ENCODE assay signal across 10 mouse cellular contexts in genomic region chr7:110702414-110702783, GRCm38 (mm10).
DNase-seq lines count a peak whose midpoint lies in the region; ATAC-seq and TF ChIP-seq lines count a peak whose summit lies in the region.
"Had no signal": no experiment of that assay in that cellular context is flagged by ENCODE, and none has a peak within 500 bp of the region (broad histone marks: within the 10 kb centered on the region; RNA-seq: fewer than 3 reads in every experiment).

No protein-coding gene starts in this region.

- no peaks in the 10 kb centered on the region for H3K27me3 ChIP-seq in Patski
- H3K27me3 ChIP-seq: limb, embryonic 13.5 days had no signal

- DNase-seq in heart, adult 18-20 months, result peak; percentile 52 to 57
- no peak for DNase-seq in heart, adult 8-10 months (ENCODE audit: low spot score)
- DNase-seq in Patski (ENCODE audit: low read depth, low spot score), result no peak
- peak; percentile 58 for DNase-seq in gastrocnemius, postnatal 10 days
- DNase-seq in lung, postnatal 14 days, result peak; percentile 44
- DNase-seq in cerebellum, adult 9-10 months, result no peak
- DNase-seq in layer of hippocampus, adult 11-12 months (ENCODE audit: low spot score), result no peak

- peak; percentile 20 for ATAC-seq in Patski
- ATAC-seq in granulocyte monocyte progenitor cell, adult 5-6 weeks (replicated peaks; ENCODE audit: poor library complexity, severe bottlenecking), result no peak
- ATAC-seq: forebrain, embryonic 14.5 days had no signal

- no peak for TF ChIP-seq CTCF in Patski (IDR thresholded peaks at IDR 0.05)

- CTCF ChIA-PET in Patski (lab: Charles Lee), result interaction anchor here (1.3 to 1.7 kb wide), 2 partner anchors 13 to 25 kb away, joined by 3 to 7 read pairs; no protein-coding TSS in a partner anchor

- in situ Hi-C loops in Patski (cut with MboI; ENCODE audit: low pct_unique_long_range_greater_than_20kb), result no loop called here

- POLR2A ChIA-PET in Patski (lab: Charles Lee), result interaction anchor here (0.5 to 1.1 kb wide), 2 partner anchors 14 to 33 kb away, joined by 3 read pairs; no protein-coding TSS in a partner anchor

Comparison
In these comparisons a context has a peak if more than half of its experiments do, and no peak if none do; other contexts are left out.
1. DNase-seq: peak in heart, adult 18-20 months (2 of 2), gastrocnemius, postnatal 10 days (single experiment) and lung, postnatal 14 days (single experiment); none in heart, adult 8-10 months (single experiment), Patski (single experiment), cerebellum, adult 9-10 months (single experiment) and layer of hippocampus, adult 11-12 months (single experiment).